Comparison of ENCODE assay signal across 9 mouse cellular contexts in the genomic region with DNA sequence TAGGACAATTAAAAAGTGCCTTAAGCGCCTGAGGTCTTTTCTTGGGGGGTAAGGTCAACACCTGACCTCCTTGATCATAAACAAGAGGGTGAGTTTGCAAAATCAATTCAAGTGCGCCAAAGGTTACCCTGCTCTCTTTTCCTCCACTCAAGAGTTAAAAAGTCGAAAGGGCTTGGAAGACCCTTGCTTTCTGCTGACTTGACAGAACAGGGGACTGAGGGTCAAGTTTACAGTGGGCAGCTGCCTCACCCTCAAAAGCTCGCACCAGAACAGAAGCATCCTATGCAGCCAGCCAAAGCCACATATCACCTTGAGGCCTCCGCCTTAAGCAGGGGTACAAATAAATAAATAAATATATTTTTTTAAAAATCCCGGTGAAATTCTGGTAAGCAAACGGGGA. TPM values are rescaled to one million over a fixed set of nuclear protein-coding genes. Genes with fewer than 3 reads are reported as not detected.
DNase-seq lines count a peak whose midpoint lies in the region; ATAC-seq and TF ChIP-seq lines count a peak whose summit lies in the region.
"Had no signal": no experiment of that assay in that cellular context is flagged by ENCODE, and none has a peak within 500 bp of the region (broad histone marks: within the 10 kb centered on the region; RNA-seq: fewer than 3 reads in every experiment).

No protein-coding gene starts in this region.

- TF ChIP-seq CTCF in E14TG2a.4 (conservative IDR thresholded peaks at IDR 0.05; ENCODE audit: low read length), result no peak

- DNase-seq in heart, postnatal 25 days (ENCODE audit: low spot score), result no peak
- DNase-seq in hindbrain, embryonic 11.5 days (ENCODE audit: low spot score), result no peak
- DNase-seq in spleen, adult 12 weeks (ENCODE audit: low spot score), result no peak
- DNase-seq in thymus, postnatal 4 days, result no peak
- no peak for DNase-seq in spleen, postnatal 14 days (ENCODE audit: low spot score in 2 of 2)
- DNase-seq: kidney, adult 9 months had no signal

- WGBS in heart, embryonic 11.5 days (ENCODE audit: insufficient replicate concordance), result 42% methylated on average over 7 of the region's 7 CpGs
- 27% methylated on average over 7 of the region's 7 CpGs for WGBS in hindbrain, embryonic 11.5 days
- 33% methylated on average over 7 of the region's 7 CpGs for WGBS in midbrain, embryonic 12.5 days

- peaks cover 29% of the 10 kb centered on the region for H3K4me1 ChIP-seq in heart, embryonic 11.5 days (ENCODE audit: control insufficient read depth, insufficient read depth, low read length)
- peaks cover 63% of the 10 kb centered on the region for H3K4me1 ChIP-seq in E14TG2a.4 (replicated peaks; ENCODE audit: low read depth, low read length)
- H3K4me1 ChIP-seq in hindbrain, embryonic 11.5 days (replicated peaks; ENCODE audit: control insufficient read depth, insufficient read depth, low read length), result peaks cover 10% of the 10 kb centered on the region
- peaks cover 46% of the 10 kb centered on the region for H3K4me1 ChIP-seq in midbrain, embryonic 12.5 days

- no peaks in the 10 kb centered on the region for H3K9me3 ChIP-seq in heart, embryonic 11.5 days (replicated peaks; ENCODE audit: control insufficient read depth, low read length)
- H3K9me3 ChIP-seq in E14TG2a.4 (ENCODE audit: low read length), result no peaks in the 10 kb centered on the region
- H3K9me3 ChIP-seq in hindbrain, embryonic 11.5 days (ENCODE audit: control insufficient read depth, low read length), result no peaks in the 10 kb centered on the region
- H3K9me3 ChIP-seq in midbrain, embryonic 12.5 days, result no peaks in the 10 kb centered on the region

- H3K36me3 ChIP-seq in heart, embryonic 11.5 days (ENCODE audit: control insufficient read depth, insufficient read depth, low read length), result peaks cover 16% of the 10 kb centered on the region
- H3K36me3 ChIP-seq in E14TG2a.4 (ENCODE audit: insufficient read depth, low read length), result peaks cover 46% of the 10 kb centered on the region
- H3K36me3 ChIP-seq in hindbrain, embryonic 11.5 days (ENCODE audit: control insufficient read depth, insufficient read depth, low read length), result peaks cover 5% of the 10 kb centered on the region; the same call in 1 of the 2 replicates
- peaks cover 23% of the 10 kb centered on the region for H3K36me3 ChIP-seq in midbrain, embryonic 12.5 days

- peak overlapping the region; percentile 95 for H3K4me2 ChIP-seq in heart, embryonic 11.5 days
- peak overlapping the region; percentile 78 for H3K4me2 ChIP-seq in hindbrain, embryonic 11.5 days (replicated peaks; ENCODE audit: low read depth, low read length)
- H3K4me2 ChIP-seq in midbrain, embryonic 12.5 days (replicated peaks), result peak overlapping the region; percentile 86

- intact Hi-C loops in heart, postnatal 25 days (cut with DNase I), result loop anchor here (2.0 to 5.0 kb wide), 2 partner anchors 76 to 93 kb away; no protein-coding TSS in a partner anchor

- H3K9ac ChIP-seq in heart, embryonic 11.5 days (ENCODE audit: low read depth, low read length), result no peak overlapping the region
- peak overlapping the region; percentile 99; the same call in 1 of the 2 replicates for H3K9ac ChIP-seq in hindbrain, embryonic 11.5 days (ENCODE audit: low read depth, low read length)
- H3K9ac ChIP-seq in midbrain, embryonic 12.5 days (replicated peaks), result peak overlapping the region; percentile 98

- ATAC-seq in heart, embryonic 11.5 days (replicated peaks; ENCODE audit: insufficient number of reproducible peaks, low FRiP score, low TSS enrichment), result no peak
- no peak for ATAC-seq in hindbrain, embryonic 11.5 days (ENCODE audit: low FRiP score)
- ATAC-seq in midbrain, embryonic 12.5 days (ENCODE audit: low FRiP score, low read depth), result no peak

- no peak overlapping the region for H3K27ac ChIP-seq in heart, embryonic 11.5 days (ENCODE audit: low read depth, low read length)
- H3K27ac ChIP-seq in hindbrain, embryonic 11.5 days (ENCODE audit: low read depth, low read length), result no peak overlapping the region
- peak overlapping the region; percentile 95; the same call in 1 of the 2 replicates for H3K27ac ChIP-seq in midbrain, embryonic 12.5 days (replicated peaks)

- no peaks in the 10 kb centered on the region for H3K27me3 ChIP-seq in heart, embryonic 11.5 days (ENCODE audit: control insufficient read depth, insufficient read depth, low read length)
- H3K27me3 ChIP-seq in E14TG2a.4 (ENCODE audit: insufficient read depth, low read length), result no peaks in the 10 kb centered on the region
- H3K27me3 ChIP-seq in hindbrain, embryonic 11.5 days (ENCODE audit: control insufficient read depth, insufficient read depth, low read length), result no peaks in the 10 kb centered on the region
- H3K27me3 ChIP-seq in midbrain, embryonic 12.5 days, result no peaks in the 10 kb centered on the region

- H3K4me3 ChIP-seq in heart, embryonic 11.5 days (ENCODE audit: low read depth, low read length), result peak overlapping the region; percentile 76
- H3K4me3 ChIP-seq in E14TG2a.4 (replicated peaks; ENCODE audit: low read length), result peak overlapping the region; percentile 48
- H3K4me3 ChIP-seq in hindbrain, embryonic 11.5 days (ENCODE audit: low read depth, low read length), result peak overlapping the region; percentile 100
- H3K4me3 ChIP-seq in midbrain, embryonic 12.5 days, result peak overlapping the region; percentile 98

RNA-seq across cellular contexts. Expression of gene Msi2, which starts 3.0 kb away (rescaled TPM):
- polyA plus RNA-seq in heart, embryonic 11.5 days (2014; fragmentation: Nextera tagmentation; extraction: Ambion mirVana), result 15.3 and 18.4 TPM in 2 replicates
- total RNA-seq in heart, postnatal 25 days (2021), result 100 to 1,000 TPM; 191 to 211 TPM
- polyA plus RNA-seq in hindbrain, embryonic 11.5 days (2014; fragmentation: Nextera tagmentation; extraction: Ambion mirVana), result 26.7 and 40.1 TPM in 2 replicates
- polyA plus RNA-seq in midbrain, embryonic 12.5 days (2016; fragmentation: Nextera tagmentation; extraction: Ambion mirVana), result 41.5 and 47.9 TPM in 2 replicates

Comparison
In these comparisons a context has a peak if more than half of its experiments do, and no peak if none do; other contexts are left out.
1. H3K4me3 ChIP-seq: peak in every context shown above with its lines; median percentile 100 in hindbrain, embryonic 11.5 days; 98 in midbrain, embryonic 12.5 days; 76 in heart, embryonic 11.5 days; 48 in E14TG2a.4.